Mouse (Mus musculus): ENCODE measurements around the gene Pitx1. TPM values are rescaled to one million over a fixed set of nuclear protein-coding genes. Genes with fewer than 3 reads are reported as not detected.

Pitx1 gene
- total RNA-seq, 2 experiments from 2014 or later, result 0.46 to 0.70 TPM

GRCm38 (mm10) chr13:55784268-55784667 is 51.7 kb downstream of the Pitx1 start, which contains the start of gene Catsper3:
Catsper3 (plus strand) TSS chr13:55784568.
- no peak for DNase-seq

- DNase-seq, result no peak
These were observed 60.9 kb downstream of the Pitx1 start for GRCm38 (mm10) chr13:55775056-55775455.

Other genes with a start within 250 kb of the Pitx1 start
- 1 to 10 TPM; 4.5 to 6.9 TPM for gene B4galt7, start 236.3 kb downstream of the Pitx1 start, total RNA-seq (2021)
- gene Caml, start 213.2 kb downstream of the Pitx1 start, total RNA-seq (2021), result 1 to 10 TPM; 8.2 to 9.2 TPM
- gene Ddx46, start 201.2 kb downstream of the Pitx1 start, total RNA-seq (2021), result 10 to 100 TPM; 17.1 to 18.5 TPM
- gene B230219D22Rik, start 143.1 kb downstream of the Pitx1 start, total RNA-seq (2021), result 10 to 100 TPM; 25.7 to 29.7 TPM
- 10 to 100 TPM; 27.1 to 28.2 TPM for gene Txndc15, start 121.5 kb downstream of the Pitx1 start, total RNA-seq (2021)
- 10 to 100 TPM; 20.2 to 22.0 TPM for gene Pcbd2, start 108.8 kb downstream of the Pitx1 start, total RNA-seq (2021)
- gene Catsper3, start 51.6 kb downstream of the Pitx1 start, total RNA-seq (2021), result not detected

Data from gastrocnemius, postnatal 25 days (tissue).